Mouse (Mus musculus) CH12.LX (cell line): ENCODE data around the gene Maco1.
"Not testable (repeated sequence)": the region's sequence is repeated elsewhere in the genome, so short reads cannot be mapped to it uniquely, and the experiment has no call there.

Experiments
- CHD1 ChIP-seq: IDR thresholded peaks from 2 replicates; pipeline ENCODE4 v1.6.1; 2012; ENCODE audit warnings: low read depth, low read length, improper control_type of control experiment, inconsistent platforms
- CHD2 ChIP-seq: IDR thresholded peaks from 2 replicates; pipeline ENCODE4 v1.6.1; 2011; ENCODE audit warnings: low read length, improper control_type of control experiment
- CTCF ChIP-seq, 2 experiments: IDR thresholded peaks in 1 of 2; conservative IDR thresholded peaks in 1 of 2; 2 replicates each; pipeline ENCODE4 v1.5.1; 2011 to 2012; ENCODE audit warnings: low read depth in 2 of 2, low read length in 2 of 2, improper control_type of control experiment in 1 of 2, inconsistent platforms in 1 of 2, mild to moderate bottlenecking in 1 of 2, moderate library complexity in 1 of 2
- EP300 ChIP-seq: IDR thresholded peaks from 2 replicates; pipeline ENCODE4 v1.6.1; 2011; ENCODE audit warnings: low read length, improper control_type of control experiment
- HCFC1 ChIP-seq: IDR thresholded peaks from 2 replicates; pipeline ENCODE4 v1.6.1; 2012; ENCODE audit warnings: low read depth, mild to moderate bottlenecking, inconsistent platforms, low read length, improper control_type of control experiment
- MAFK ChIP-seq: IDR thresholded peaks from 2 replicates; pipeline ENCODE4 v1.6.1; 2011; ENCODE audit warnings: low read length, improper control_type of control experiment; ENCODE audit not compliant: insufficient replicate concordance
- MAZ ChIP-seq: IDR thresholded peaks from 2 replicates; pipeline ENCODE4 v1.6.1; 2012; ENCODE audit warnings: low read depth, mild to moderate bottlenecking, inconsistent platforms, low read length, improper control_type of control experiment, moderate library complexity
- NELFE ChIP-seq: IDR thresholded peaks from 2 replicates; pipeline ENCODE4 v1.6.1; 2011; ENCODE audit warnings: low read depth, low read length, improper control_type of control experiment
- POLR2A ChIP-seq: IDR thresholded peaks from 2 replicates; pipeline ENCODE4 v1.6.1; 2011; ENCODE audit warnings: low read depth, mild to moderate bottlenecking, improper control_type of control experiment, low read length
- RAD21 ChIP-seq: IDR thresholded peaks from 2 replicates; pipeline ENCODE4 v1.6.1; 2011; ENCODE audit warnings: low read depth, mild to moderate bottlenecking, low read length, improper control_type of control experiment, moderate library complexity
- UBTF ChIP-seq: IDR thresholded peaks from 2 replicates; pipeline ENCODE4 v1.6.1; 2012; ENCODE audit warnings: low read depth, mild to moderate bottlenecking, inconsistent platforms, low read length, improper control_type of control experiment, moderate library complexity

- TF ChIP-seq CTCF (conservative IDR thresholded peaks at IDR 0.05 in 1 of 2, IDR thresholded peaks at IDR 0.05 in 1 of 2; ENCODE audit: low read depth in 2 of 2, low read length in 2 of 2); POLR2A; MAFK; EP300; RAD21; HCFC1; MAZ; CHD1; UBTF; CHD2; NELFE: not testable (repeated sequence)
Measured at GRCm38 (mm10) chr4:134825864-134826263, 27.3 kb downstream of the Maco1 start.
